Mouse (Mus musculus): ENCODE measurements around the gene Tnfsf18. TPM values are rescaled to one million over a fixed set of nuclear protein-coding genes. Genes with fewer than 3 reads are reported as not detected.

Tnfsf18 gene
- total and polyA plus RNA-seq, 2 experiments = not detected

GRCm38 (mm10) chr1:161500811-161501146 is 6.3 kb downstream of the Tnfsf18 start:
- no peak for TF ChIP-seq POLR2A (IDR thresholded peaks at IDR 0.05; ENCODE audit: extremely low read depth, insufficient read depth, low read length)
- TF ChIP-seq CTCF (IDR thresholded peaks at IDR 0.05; ENCODE audit: low read depth, low read length) = no peak
- H3K79me2 ChIP-seq (ENCODE audit: control insufficient read depth, insufficient read depth, low read length) = no peaks in the 10 kb centered on the region

GRCm38 (mm10) chr1:161506317-161506716 is 11.9 kb downstream of the Tnfsf18 start:
- no peak overlapping the region for H3K27ac ChIP-seq (replicated peaks; ENCODE audit: insufficient read depth, low read depth, low read length)
- no peak overlapping the region for H3K9ac ChIP-seq (ENCODE audit: low read depth, low read length)
- no peaks in the 10 kb centered on the region for H3K27me3 ChIP-seq (ENCODE audit: control insufficient read depth, insufficient read depth, low read length)
- no peaks in the 10 kb centered on the region for H3K79me2 ChIP-seq (ENCODE audit: control insufficient read depth, insufficient read depth, low read length)
- WGBS = 84% methylated on average over 4 of the region's 4 CpGs
- no peaks in the 10 kb centered on the region for H3K36me3 ChIP-seq (ENCODE audit: control insufficient read depth, insufficient read depth, low read length)
- H3K4me3 ChIP-seq (ENCODE audit: insufficient read depth, low read depth, low read length) = no peak overlapping the region
- DNase-seq (ENCODE audit: extremely low read depth, low read depth, low spot score) = no peak
- H3K4me1 ChIP-seq (ENCODE audit: control insufficient read depth, insufficient read depth, low read length) = no peaks in the 10 kb centered on the region
- no peak for TF ChIP-seq CTCF (IDR thresholded peaks at IDR 0.05; ENCODE audit: low read depth, low read length)
- TF ChIP-seq POLR2A (IDR thresholded peaks at IDR 0.05; ENCODE audit: extremely low read depth, insufficient read depth, low read length) = no peak

More at GRCm38 (mm10) chr1:161500811-161501146, 6.3 kb downstream of the Tnfsf18 start:
- no peaks in the 10 kb centered on the region for H3K36me3 ChIP-seq (ENCODE audit: control insufficient read depth, insufficient read depth, low read length)
- 84% methylated on average over 4 of the region's 4 CpGs for WGBS
- H3K4me3 ChIP-seq (ENCODE audit: insufficient read depth, low read depth, low read length) = no peak overlapping the region
- DNase-seq (ENCODE audit: extremely low read depth, low read depth, low spot score) = peak; percentile 35
- no peaks in the 10 kb centered on the region for H3K4me1 ChIP-seq (ENCODE audit: control insufficient read depth, insufficient read depth, low read length)
- H3K27me3 ChIP-seq (ENCODE audit: control insufficient read depth, insufficient read depth, low read length) = no peaks in the 10 kb centered on the region
- H3K9ac ChIP-seq (ENCODE audit: low read depth, low read length) = no peak overlapping the region
- H3K27ac ChIP-seq (replicated peaks; ENCODE audit: insufficient read depth, low read depth, low read length) = no peak overlapping the region

- WGBS = 67% methylated on average over 3 of the region's 3 CpGs
- DNase-seq (ENCODE audit: extremely low read depth, low read depth, low spot score) = no peak
These were observed 13.2 kb downstream of the Tnfsf18 start for GRCm38 (mm10) chr1:161507623-161508047.

GRCm38 (mm10) chr1:161517355-161517754 is 22.9 kb downstream of the Tnfsf18 start:
- Histone ChIP-seq H3K4me1 (ENCODE audit: control insufficient read depth, insufficient read depth, low read length) (no peaks in the 10 kb centered on the region), H3K36me3 (ENCODE audit: control insufficient read depth, insufficient read depth, low read length) (no peaks in the 10 kb centered on the region), H3K27ac (replicated peaks; ENCODE audit: insufficient read depth, low read depth, low read length) (no peak overlapping the region), H3K27me3 (ENCODE audit: control insufficient read depth, insufficient read depth, low read length) (no peaks in the 10 kb centered on the region), H3K9ac (ENCODE audit: low read depth, low read length) (no peak overlapping the region), H3K4me3 (ENCODE audit: insufficient read depth, low read depth, low read length) (no peak overlapping the region), H3K79me2 (ENCODE audit: control insufficient read depth, insufficient read depth, low read length) (no peaks in the 10 kb centered on the region)
- WGBS = 84% methylated on average over 3 of the region's 3 CpGs
- peak; percentile 21 for DNase-seq (ENCODE audit: extremely low read depth, low read depth, low spot score)
- TF ChIP-seq CTCF (IDR thresholded peaks at IDR 0.05; ENCODE audit: low read depth, low read length) = no peak
- TF ChIP-seq POLR2A (IDR thresholded peaks at IDR 0.05; ENCODE audit: extremely low read depth, insufficient read depth, low read length) = no peak

More at GRCm38 (mm10) chr1:161507623-161508047, 13.2 kb downstream of the Tnfsf18 start:
- Histone ChIP-seq H3K9ac (ENCODE audit: low read depth, low read length) (no peak overlapping the region), H3K4me1 (ENCODE audit: control insufficient read depth, insufficient read depth, low read length) (no peaks in the 10 kb centered on the region), H3K27me3 (ENCODE audit: control insufficient read depth, insufficient read depth, low read length) (no peaks in the 10 kb centered on the region), H3K27ac (replicated peaks; ENCODE audit: insufficient read depth, low read depth, low read length) (no peak overlapping the region), H3K36me3 (ENCODE audit: control insufficient read depth, insufficient read depth, low read length) (no peaks in the 10 kb centered on the region), H3K4me3 (ENCODE audit: insufficient read depth, low read depth, low read length) (no peak overlapping the region), H3K79me2 (ENCODE audit: control insufficient read depth, insufficient read depth, low read length) (no peaks in the 10 kb centered on the region)
- TF ChIP-seq POLR2A (IDR thresholded peaks at IDR 0.05; ENCODE audit: extremely low read depth, insufficient read depth, low read length) = no peak
- no peak for TF ChIP-seq CTCF (IDR thresholded peaks at IDR 0.05; ENCODE audit: low read depth, low read length)

DNA sequence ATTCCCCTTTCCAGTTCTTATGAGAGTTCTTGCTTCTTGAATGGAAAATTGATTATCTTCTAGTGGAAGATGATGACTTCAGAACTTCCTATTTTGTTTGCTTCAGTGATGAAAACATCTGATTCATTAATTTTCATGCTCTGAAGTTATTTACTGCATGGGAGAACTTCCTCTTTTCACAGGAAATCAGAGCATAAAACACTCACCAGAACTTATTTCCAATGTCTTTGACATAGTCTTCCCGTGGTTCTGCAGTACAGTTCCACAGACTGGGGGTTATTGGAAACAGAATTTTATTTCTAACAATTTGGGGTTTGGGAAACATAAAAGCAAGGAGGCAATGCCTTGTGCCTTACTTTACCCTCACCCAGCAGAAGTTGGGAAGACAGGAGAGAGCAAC is 25.8 kb downstream of the Tnfsf18 start:
- H3K27me3 ChIP-seq (ENCODE audit: control insufficient read depth, insufficient read depth, low read length) = no peaks in the 10 kb centered on the region
- WGBS = 69% methylated on average over 1 of the region's 1 CpGs
- H3K79me2 ChIP-seq (ENCODE audit: control insufficient read depth, insufficient read depth, low read length) = no peaks in the 10 kb centered on the region
- no peaks in the 10 kb centered on the region for H3K36me3 ChIP-seq (ENCODE audit: control insufficient read depth, insufficient read depth, low read length)
- DNase-seq (ENCODE audit: extremely low read depth, low read depth, low spot score) = no peak
- TF ChIP-seq POLR2A (IDR thresholded peaks at IDR 0.05; ENCODE audit: extremely low read depth, insufficient read depth, low read length) (no peak), CTCF (IDR thresholded peaks at IDR 0.05; ENCODE audit: low read depth, low read length) (no peak)
- H3K4me3 ChIP-seq (ENCODE audit: insufficient read depth, low read depth, low read length) = no peak overlapping the region
- no peak overlapping the region for H3K27ac ChIP-seq (replicated peaks; ENCODE audit: insufficient read depth, low read depth, low read length)
- no peaks in the 10 kb centered on the region for H3K4me1 ChIP-seq (ENCODE audit: control insufficient read depth, insufficient read depth, low read length)
- no peak overlapping the region for H3K9ac ChIP-seq (ENCODE audit: low read depth, low read length)

DNA sequence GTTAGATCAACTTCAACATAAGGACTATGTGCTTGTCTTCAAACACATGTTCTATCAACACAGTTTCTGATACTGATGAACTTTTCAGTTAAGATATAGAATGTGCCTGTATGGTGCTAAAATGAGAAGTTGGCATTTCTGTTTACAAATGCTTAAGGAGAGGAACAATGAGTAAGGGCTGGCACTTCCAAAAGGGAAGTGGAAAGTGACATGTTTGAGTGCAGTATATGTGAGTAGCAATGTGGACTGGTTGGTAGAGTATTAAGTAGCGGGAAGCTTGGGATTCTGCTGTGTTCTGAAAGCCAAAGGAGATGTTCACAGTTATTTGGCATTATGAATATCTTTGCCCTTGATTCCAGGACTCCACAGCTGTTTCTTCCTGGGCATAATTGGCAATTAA is 33.7 kb downstream of the Tnfsf18 start:
- peak; percentile 8 for DNase-seq (ENCODE audit: extremely low read depth, low read depth, low spot score)
- no peak for TF ChIP-seq CTCF (IDR thresholded peaks at IDR 0.05; ENCODE audit: low read depth, low read length)
- Histone ChIP-seq H3K4me3 (ENCODE audit: insufficient read depth, low read depth, low read length) (no peak overlapping the region), H3K79me2 (ENCODE audit: control insufficient read depth, insufficient read depth, low read length) (no peaks in the 10 kb centered on the region), H3K27me3 (ENCODE audit: control insufficient read depth, insufficient read depth, low read length) (no peaks in the 10 kb centered on the region), H3K4me1 (ENCODE audit: control insufficient read depth, insufficient read depth, low read length) (no peaks in the 10 kb centered on the region), H3K36me3 (ENCODE audit: control insufficient read depth, insufficient read depth, low read length) (no peaks in the 10 kb centered on the region), H3K27ac (replicated peaks; ENCODE audit: insufficient read depth, low read depth, low read length) (no peak overlapping the region), H3K9ac (ENCODE audit: low read depth, low read length) (no peak overlapping the region)
- 83% methylated on average over 1 of the region's 1 CpGs for WGBS

Data from liver, adult 2 months (tissue).